Mouse (Mus musculus): ENCODE results near the gene Akap13. TPM values are rescaled to one million over a fixed set of nuclear protein-coding genes. Genes with fewer than 3 reads are reported as not detected.

Gene Akap13
- polyA plus RNA-seq, 1 experiment from 2014 or later = 12.0 TPM

DNA sequence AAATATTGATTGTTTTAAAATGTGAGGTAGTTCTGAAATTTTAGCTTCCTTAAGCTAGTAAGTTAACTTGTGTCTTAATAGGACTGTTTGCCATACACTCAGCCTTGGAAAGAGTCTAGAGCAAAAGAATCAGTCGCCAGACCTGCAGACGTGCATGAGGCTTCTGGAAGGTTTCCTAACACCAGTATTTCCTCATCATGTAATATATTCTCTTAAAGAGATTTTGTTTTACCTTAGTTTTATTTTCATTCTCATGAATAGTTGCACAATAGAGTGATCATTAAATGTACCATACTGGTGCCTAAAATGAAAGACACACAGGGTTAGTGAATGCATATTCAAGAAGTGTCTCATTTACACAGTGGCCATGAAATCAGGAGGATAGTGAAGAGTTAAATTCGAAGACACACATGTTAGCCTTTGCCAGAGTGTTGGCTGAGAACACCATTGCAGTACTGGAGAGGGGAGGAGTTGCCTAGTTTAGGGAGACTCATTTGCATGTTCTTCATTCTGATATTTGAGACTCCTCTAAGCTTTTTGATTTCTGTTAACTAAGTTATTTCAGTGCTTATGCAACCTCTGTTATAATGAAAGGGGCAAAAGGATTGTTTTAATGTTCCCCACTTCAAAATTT, 198.5 kb downstream of the Akap13 start:
- WGBS = 47% methylated on average over 3 of the region's 3 CpGs
- H3K36me3 ChIP-seq (ENCODE audit: control insufficient read depth, insufficient read depth) = no peaks in the 10 kb centered on the region
- no peak overlapping the region for H3K9ac ChIP-seq (replicated peaks; ENCODE audit: low read depth, low read length)
- no peaks in the 10 kb centered on the region for H3K27me3 ChIP-seq (replicated peaks; ENCODE audit: control insufficient read depth, insufficient read depth, low read length)
- peaks cover 6% of the 10 kb centered on the region for H3K4me1 ChIP-seq (replicated peaks; ENCODE audit: control insufficient read depth, insufficient read depth, low read length)
- no peak overlapping the region for H3K4me2 ChIP-seq (ENCODE audit: low read length)
- peak; percentile 59 for ATAC-seq
- H3K9me3 ChIP-seq (ENCODE audit: control insufficient read depth, low read length) = no peaks in the 10 kb centered on the region
- H3K27ac ChIP-seq (ENCODE audit: low read length) = no peak overlapping the region
- H3K4me3 ChIP-seq (replicated peaks; ENCODE audit: low read length) = no peak overlapping the region

DNA sequence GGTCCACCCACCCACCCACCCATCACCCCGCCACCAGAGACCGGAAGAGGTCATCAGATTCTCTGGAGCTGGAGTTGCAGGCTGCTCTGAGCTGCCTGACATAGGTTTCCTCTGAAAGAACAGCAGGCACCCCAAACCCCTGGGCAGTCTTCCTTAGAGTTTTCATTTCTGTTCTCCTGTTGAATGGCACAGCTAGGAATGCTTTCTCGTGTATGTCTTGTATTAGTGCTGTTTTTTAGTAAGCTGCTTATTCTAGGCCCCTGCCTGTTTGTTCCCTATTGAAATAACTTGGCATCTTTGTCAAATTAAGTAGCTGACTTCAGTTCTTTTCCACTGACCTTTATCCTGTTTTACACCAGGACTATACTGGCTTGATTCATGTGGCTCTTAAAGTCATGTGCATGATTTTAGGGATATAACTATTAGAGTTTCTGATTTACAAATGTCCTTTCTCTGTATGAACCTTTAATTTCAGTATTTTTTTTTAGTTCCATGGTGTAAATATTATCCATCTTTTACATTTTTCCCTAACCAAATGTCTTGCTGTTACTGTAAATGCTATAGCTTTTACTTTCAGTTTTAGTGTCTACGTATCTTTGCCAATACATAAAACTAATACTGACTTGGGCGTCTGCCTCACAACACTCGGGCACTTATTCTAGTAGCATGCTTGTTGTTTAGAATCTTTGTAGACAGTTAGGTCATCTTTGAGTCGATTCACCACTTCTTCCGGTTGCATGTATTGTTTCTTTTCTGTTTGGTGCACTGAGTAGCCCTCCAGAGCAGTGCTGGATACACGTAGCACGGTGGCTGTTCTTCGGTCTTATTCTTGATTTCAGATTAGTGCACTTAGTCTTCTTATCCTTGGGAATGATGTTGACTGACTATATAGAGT, 200.1 kb downstream of the Akap13 start:
- Histone ChIP-seq H3K27ac (ENCODE audit: low read length) (no peak overlapping the region), H3K36me3 (ENCODE audit: control insufficient read depth, insufficient read depth) (no peaks in the 10 kb centered on the region), H3K4me3 (replicated peaks; ENCODE audit: low read length) (no peak overlapping the region), H3K4me2 (ENCODE audit: low read length) (no peak overlapping the region), H3K9me3 (ENCODE audit: control insufficient read depth, low read length) (no peaks in the 10 kb centered on the region), H3K4me1 (replicated peaks; ENCODE audit: control insufficient read depth, insufficient read depth, low read length) (peaks cover 6% of the 10 kb centered on the region), H3K27me3 (replicated peaks; ENCODE audit: control insufficient read depth, insufficient read depth, low read length) (no peaks in the 10 kb centered on the region), H3K9ac (replicated peaks; ENCODE audit: low read depth, low read length) (no peak overlapping the region)
- WGBS = 69% methylated on average over 11 of the region's 11 CpGs
- ATAC-seq = no peak

DNA sequence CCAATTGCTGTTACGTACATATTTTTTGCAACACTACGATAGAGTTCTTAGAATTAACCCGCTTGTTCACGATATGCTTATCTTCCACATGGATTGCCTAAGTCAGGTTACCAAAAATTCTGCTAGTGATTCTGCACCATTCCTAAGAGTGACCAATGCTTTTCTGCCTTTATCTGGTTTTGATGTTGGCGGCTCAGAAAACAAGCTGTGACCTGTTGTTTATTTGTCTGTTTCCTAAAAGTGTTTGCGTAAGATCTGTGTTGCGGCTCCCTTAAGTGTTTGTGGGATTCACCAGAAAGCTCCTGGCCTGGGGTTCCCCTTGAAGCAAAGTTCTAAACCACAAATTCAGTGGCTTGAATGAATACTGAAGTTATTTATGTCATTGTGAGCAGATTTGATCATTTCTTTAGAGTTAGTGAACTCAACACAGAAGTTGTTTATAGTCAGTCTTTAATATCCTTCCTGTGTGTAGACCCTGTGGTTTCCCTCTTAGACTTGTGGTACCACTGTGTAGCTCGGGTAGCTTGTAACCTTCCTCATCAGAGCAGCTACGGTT, 201.0 kb downstream of the Akap13 start:
- WGBS = 94% methylated on average over 9 of the region's 9 CpGs
- Histone ChIP-seq H3K4me1 (replicated peaks; ENCODE audit: control insufficient read depth, insufficient read depth, low read length) (peaks cover 6% of the 10 kb centered on the region), H3K27me3 (replicated peaks; ENCODE audit: control insufficient read depth, insufficient read depth, low read length) (no peaks in the 10 kb centered on the region), H3K4me3 (replicated peaks; ENCODE audit: low read length) (no peak overlapping the region), H3K27ac (ENCODE audit: low read length) (no peak overlapping the region), H3K9ac (replicated peaks; ENCODE audit: low read depth, low read length) (no peak overlapping the region), H3K4me2 (ENCODE audit: low read length) (no peak overlapping the region), H3K9me3 (ENCODE audit: control insufficient read depth, low read length) (no peaks in the 10 kb centered on the region), H3K36me3 (ENCODE audit: control insufficient read depth, insufficient read depth) (no peaks in the 10 kb centered on the region)
- ATAC-seq = no peak

DNA sequence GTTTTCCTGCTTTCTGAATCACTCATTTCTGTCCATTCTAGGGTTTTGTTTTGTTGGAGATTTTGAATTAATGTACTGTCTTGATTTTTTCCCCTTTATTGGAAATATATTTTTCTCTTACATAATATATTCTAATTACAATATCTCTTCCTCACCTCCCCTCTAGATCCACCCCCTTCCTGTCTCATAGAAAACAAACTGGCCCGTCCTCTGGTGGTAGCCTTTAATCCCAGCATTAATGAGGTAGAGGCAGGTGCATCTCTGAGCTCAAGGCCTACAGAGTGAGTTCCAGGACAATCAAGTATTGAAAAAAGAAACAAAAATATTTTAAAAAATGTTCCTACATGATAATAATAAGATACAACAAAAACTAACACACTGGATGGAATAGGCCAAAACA, 201.6 kb downstream of the Akap13 start:
- Histone ChIP-seq H3K36me3 (ENCODE audit: control insufficient read depth, insufficient read depth) (no peaks in the 10 kb centered on the region), H3K4me2 (ENCODE audit: low read length) (no peak overlapping the region), H3K4me3 (replicated peaks; ENCODE audit: low read length) (no peak overlapping the region), H3K9me3 (ENCODE audit: control insufficient read depth, low read length) (no peaks in the 10 kb centered on the region), H3K4me1 (replicated peaks; ENCODE audit: control insufficient read depth, insufficient read depth, low read length) (peaks cover 6% of the 10 kb centered on the region), H3K27me3 (replicated peaks; ENCODE audit: control insufficient read depth, insufficient read depth, low read length) (no peaks in the 10 kb centered on the region), H3K27ac (ENCODE audit: low read length) (no peak overlapping the region), H3K9ac (replicated peaks; ENCODE audit: low read depth, low read length) (no peak overlapping the region)
- WGBS = 56% methylated on average over 1 of the region's 1 CpGs
- no peak for ATAC-seq

DNA sequence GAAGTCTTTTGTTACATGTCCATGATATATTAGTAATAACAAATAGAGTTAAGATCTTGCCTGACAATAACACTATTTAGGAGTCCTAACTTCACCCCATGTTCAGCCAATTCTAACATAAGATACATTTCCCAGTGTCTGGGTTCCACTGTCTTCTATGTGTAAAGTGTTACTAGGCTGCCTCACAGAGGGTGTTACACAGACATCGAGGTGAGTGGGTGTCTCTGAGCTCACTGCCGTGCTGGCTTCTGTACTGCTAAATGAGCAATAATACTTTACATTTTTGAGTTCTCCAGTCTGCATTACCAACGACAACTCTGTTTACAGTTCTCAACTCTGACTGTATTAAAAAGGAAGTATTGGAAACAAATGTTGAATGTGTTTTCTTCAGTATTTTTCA, 209.1 kb downstream of the Akap13 start:
- Histone ChIP-seq H3K27me3 (replicated peaks; ENCODE audit: control insufficient read depth, insufficient read depth, low read length) (no peaks in the 10 kb centered on the region), H3K27ac (ENCODE audit: low read length) (no peak overlapping the region), H3K4me2 (ENCODE audit: low read length) (no peak overlapping the region), H3K4me1 (replicated peaks; ENCODE audit: control insufficient read depth, insufficient read depth, low read length) (no peaks in the 10 kb centered on the region), H3K9ac (replicated peaks; ENCODE audit: low read depth, low read length) (no peak overlapping the region), H3K36me3 (ENCODE audit: control insufficient read depth, insufficient read depth) (no peaks in the 10 kb centered on the region), H3K9me3 (ENCODE audit: control insufficient read depth, low read length) (no peaks in the 10 kb centered on the region), H3K4me3 (replicated peaks; ENCODE audit: low read length) (no peak overlapping the region)
- 79% methylated on average over 3 of the region's 3 CpGs for WGBS
- no peak for ATAC-seq

DNA sequence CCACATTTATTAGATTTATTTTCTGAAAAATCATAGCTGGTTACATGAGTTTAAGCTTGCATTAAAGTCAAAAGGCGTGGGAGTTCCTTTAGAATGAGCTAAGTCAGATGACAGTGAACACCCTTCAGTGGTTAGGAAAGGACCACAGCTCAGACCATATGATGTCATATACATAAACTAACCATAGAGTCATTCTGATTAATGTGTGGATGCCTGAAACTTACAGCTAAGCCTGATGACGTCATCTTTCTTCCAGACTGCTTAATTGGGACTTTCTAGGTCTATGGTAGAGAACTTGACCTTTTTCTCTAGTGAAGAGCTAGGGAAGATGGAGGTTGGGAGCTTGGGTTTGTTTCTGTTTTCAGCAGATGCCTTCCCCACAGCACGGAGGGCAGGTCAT, 211.6 kb downstream of the Akap13 start:
- H3K4me3 ChIP-seq (replicated peaks; ENCODE audit: low read length) = no peak overlapping the region
- H3K36me3 ChIP-seq (ENCODE audit: control insufficient read depth, insufficient read depth) = no peaks in the 10 kb centered on the region
- H3K9ac ChIP-seq (replicated peaks; ENCODE audit: low read depth, low read length) = no peak overlapping the region
- 88% methylated on average over 3 of the region's 3 CpGs for WGBS
- H3K27ac ChIP-seq (ENCODE audit: low read length) = no peak overlapping the region
- no peaks in the 10 kb centered on the region for H3K27me3 ChIP-seq (replicated peaks; ENCODE audit: control insufficient read depth, insufficient read depth, low read length)
- H3K4me1 ChIP-seq (replicated peaks; ENCODE audit: control insufficient read depth, insufficient read depth, low read length) = no peaks in the 10 kb centered on the region
- H3K4me2 ChIP-seq (ENCODE audit: low read length) = no peak overlapping the region
- no peaks in the 10 kb centered on the region for H3K9me3 ChIP-seq (ENCODE audit: control insufficient read depth, low read length)
- ATAC-seq = no peak

DNA sequence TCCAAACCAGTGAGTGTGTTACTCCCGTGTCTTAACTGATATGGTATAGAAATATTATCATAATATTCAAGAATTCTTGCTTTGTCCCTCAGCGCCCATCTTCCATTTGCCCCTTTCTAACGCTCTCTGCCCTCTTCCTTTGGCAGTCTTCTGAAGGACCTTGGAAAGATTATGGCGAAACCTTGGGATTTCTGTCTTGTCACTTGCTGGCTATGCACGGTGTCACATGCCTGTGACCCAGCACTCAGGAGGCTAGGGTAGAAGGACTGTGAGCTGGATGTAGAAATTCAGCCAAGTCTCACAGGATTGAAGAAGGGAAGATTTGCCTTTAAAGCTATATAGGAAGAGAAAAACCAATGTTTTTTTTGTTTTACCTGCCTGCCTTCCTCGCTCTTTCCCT, 212.2 kb downstream of the Akap13 start:
- no peak overlapping the region for H3K9ac ChIP-seq (replicated peaks; ENCODE audit: low read depth, low read length)
- H3K4me1 ChIP-seq (replicated peaks; ENCODE audit: control insufficient read depth, insufficient read depth, low read length) = no peaks in the 10 kb centered on the region
- no peak overlapping the region for H3K4me3 ChIP-seq (replicated peaks; ENCODE audit: low read length)
- no peak overlapping the region for H3K4me2 ChIP-seq (ENCODE audit: low read length)
- no peaks in the 10 kb centered on the region for H3K9me3 ChIP-seq (ENCODE audit: control insufficient read depth, low read length)
- no peaks in the 10 kb centered on the region for H3K36me3 ChIP-seq (ENCODE audit: control insufficient read depth, insufficient read depth)
- no peaks in the 10 kb centered on the region for H3K27me3 ChIP-seq (replicated peaks; ENCODE audit: control insufficient read depth, insufficient read depth, low read length)
- 94% methylated on average over 6 of the region's 6 CpGs for WGBS
- H3K27ac ChIP-seq (ENCODE audit: low read length) = no peak overlapping the region
- no peak for ATAC-seq

DNA sequence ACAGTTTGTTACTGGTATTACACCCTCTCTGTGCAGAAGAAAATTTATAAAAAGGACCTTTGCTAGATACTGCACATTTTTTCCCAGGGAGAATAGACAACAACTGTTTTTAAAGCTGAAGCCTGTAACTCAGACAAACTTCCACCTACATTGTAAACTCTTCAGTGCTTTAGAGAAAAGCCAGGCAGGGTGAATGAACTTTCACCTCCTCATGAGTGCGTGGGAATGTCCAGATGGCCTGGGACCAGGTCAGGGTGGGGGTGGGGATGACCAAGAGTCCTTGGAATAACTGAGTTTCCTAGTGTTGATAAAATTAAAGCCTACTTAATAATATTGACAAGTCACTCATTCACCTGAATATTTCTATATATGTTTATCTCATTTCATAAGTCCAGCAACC, 213.1 kb downstream of the Akap13 start:
- ATAC-seq = no peak
- H3K4me2 ChIP-seq (ENCODE audit: low read length) = no peak overlapping the region
- H3K27ac ChIP-seq (ENCODE audit: low read length) = no peak overlapping the region
- H3K36me3 ChIP-seq (ENCODE audit: control insufficient read depth, insufficient read depth) = no peaks in the 10 kb centered on the region
- no peak overlapping the region for H3K4me3 ChIP-seq (replicated peaks; ENCODE audit: low read length)
- WGBS = 78% methylated on average over 1 of the region's 1 CpGs
- H3K4me1 ChIP-seq (replicated peaks; ENCODE audit: control insufficient read depth, insufficient read depth, low read length) = no peaks in the 10 kb centered on the region
- no peaks in the 10 kb centered on the region for H3K27me3 ChIP-seq (replicated peaks; ENCODE audit: control insufficient read depth, insufficient read depth, low read length)
- H3K9ac ChIP-seq (replicated peaks; ENCODE audit: low read depth, low read length) = no peak overlapping the region
- no peaks in the 10 kb centered on the region for H3K9me3 ChIP-seq (ENCODE audit: control insufficient read depth, low read length)

DNA sequence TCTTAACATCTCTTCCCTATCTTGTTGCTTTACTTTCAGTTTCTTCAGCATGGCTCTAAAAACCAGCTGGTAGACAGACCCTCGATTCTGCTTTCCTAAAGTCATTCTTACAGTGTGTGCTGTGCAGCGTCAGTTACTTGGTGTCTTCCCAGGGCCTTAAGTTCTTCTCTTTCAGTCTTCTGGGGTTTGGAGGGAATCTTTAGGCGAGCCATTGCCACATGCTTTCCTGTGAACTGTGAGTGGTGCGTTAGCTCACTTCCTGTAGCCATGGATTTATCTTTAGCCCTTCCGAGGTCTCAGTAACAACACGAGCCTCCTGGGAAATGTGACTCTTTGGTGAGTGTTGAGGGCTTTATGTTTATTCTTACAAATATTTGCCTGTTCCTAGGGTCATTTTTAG, 214.1 kb downstream of the Akap13 start:
- no peaks in the 10 kb centered on the region for H3K4me1 ChIP-seq (replicated peaks; ENCODE audit: control insufficient read depth, insufficient read depth, low read length)
- 87% methylated on average over 6 of the region's 6 CpGs for WGBS
- no peak overlapping the region for H3K27ac ChIP-seq (ENCODE audit: low read length)
- H3K9me3 ChIP-seq (ENCODE audit: control insufficient read depth, low read length) = no peaks in the 10 kb centered on the region
- no peaks in the 10 kb centered on the region for H3K27me3 ChIP-seq (replicated peaks; ENCODE audit: control insufficient read depth, insufficient read depth, low read length)
- no peak for ATAC-seq
- no peak overlapping the region for H3K9ac ChIP-seq (replicated peaks; ENCODE audit: low read depth, low read length)
- no peak overlapping the region for H3K4me2 ChIP-seq (ENCODE audit: low read length)
- no peaks in the 10 kb centered on the region for H3K36me3 ChIP-seq (ENCODE audit: control insufficient read depth, insufficient read depth)
- H3K4me3 ChIP-seq (replicated peaks; ENCODE audit: low read length) = no peak overlapping the region
